Mouse (Mus musculus) limb, embryonic 14.5 days (tissue): ENCODE measurements at regions not wholly inside any gene's neighbourhood (a gene's known extent, or its start where the extent isn't known, plus 50 kb on each side); places are given as distances from the start of the nearest gene placed in this dataset.

ENCODE experiments used
- ATAC-seq: fragments of 200-750 bp; cut with Nextera tagmentation; 2 replicates; pipeline ENCODE4 v1.8.0; 2017; ENCODE audit warnings: low read depth, moderate number of reproducible peaks, moderate TSS enrichment; ENCODE audit not compliant: low FRiP score
- DNase-seq: peaks from one replicate; pipeline ENCODE4 v3.0.0-alpha.2; 2015; ENCODE audit warnings: low spot score
- H3K27ac ChIP-seq: fragments of 300-500 bp; sonication (generic); replicated peaks from 2 replicates; pipeline ENCODE4 v1.5.1; 2014; ENCODE audit warnings: low read depth, mild to moderate bottlenecking, low read length, moderate library complexity, mixed read lengths
- H3K27me3 ChIP-seq: fragments of 300-500 bp; sonication (generic); 2 replicates; pipeline ENCODE4 v1.6.1; 2014; ENCODE audit warnings: low read length, mixed read lengths; ENCODE audit not compliant: control insufficient read depth, insufficient read depth
- H3K36me3 ChIP-seq: fragments of 300-500 bp; sonication (generic); 2 replicates; pipeline ENCODE4 v1.6.1; 2014; ENCODE audit warnings: mild to moderate bottlenecking, low read length, moderate library complexity, mixed read lengths; ENCODE audit not compliant: control insufficient read depth, insufficient read depth
- H3K4me1 ChIP-seq: fragments of 300-500 bp; sonication (generic); 2 replicates; pipeline ENCODE4 v1.6.1; 2014; ENCODE audit warnings: antibody characterized with exemption, low read length, mixed read lengths; ENCODE audit not compliant: control insufficient read depth, insufficient read depth
- H3K4me2 ChIP-seq: fragments of 300-500 bp; sonication (generic); replicated peaks from 2 replicates; pipeline ENCODE4 v1.6.1; 2014; ENCODE audit warnings: low read depth, mild to moderate bottlenecking, low read length, moderate library complexity; ENCODE audit not compliant: severe bottlenecking
- H3K4me3 ChIP-seq: fragments of 300-500 bp; sonication (generic); replicated peaks from 2 replicates; pipeline ENCODE4 v1.5.1; 2014; ENCODE audit warnings: low read length
- H3K9ac ChIP-seq: fragments of 300-500 bp; sonication (generic); 2 replicates; pipeline ENCODE4 v1.6.1; 2014; ENCODE audit warnings: mild to moderate bottlenecking, low read depth, low read length, moderate library complexity; ENCODE audit not compliant: severe bottlenecking
- H3K9me3 ChIP-seq: fragments of 300-500 bp; sonication (generic); 2 replicates; pipeline ENCODE4 v1.6.1; 2016; ENCODE audit warnings: low read length; ENCODE audit not compliant: control insufficient read depth
- POLR2A ChIP-seq: fragments of 200-500 bp; IDR thresholded peaks from 2 replicates; pipeline ENCODE4 v1.8.0; 2012; ENCODE audit warnings: inconsistent platforms, mild to moderate bottlenecking, moderate library complexity, borderline replicate concordance; ENCODE audit not compliant: insufficient read depth, insufficient read length; ENCODE audit errors: extremely low read depth
- WGBS: fragments of 180-500 bp; shearing (Covaris S2); extraction: QIAGEN DNeasy Blood & Tissue Kit; methylation state at CpG from one replicate; pipeline ENCODE4 v1.1.7; 2014; 5-methylcytosine and 5-hydroxymethylcytosine counted together

GRCm38 (mm10) chr16:62327378-62328036 lies 459.1 kb downstream of the Nsun3 start:
- no peaks in the 10 kb centered on the region for H3K9me3 ChIP-seq
- H3K9ac ChIP-seq, result no peak overlapping the region
- H3K4me3 ChIP-seq, result no peak overlapping the region
- no peaks in the 10 kb centered on the region for H3K27me3 ChIP-seq
- 37% methylated on average over 5 of the region's 5 CpGs for WGBS
- no peak for ATAC-seq
- no peaks in the 10 kb centered on the region for H3K4me1 ChIP-seq
- no peak overlapping the region for H3K4me2 ChIP-seq
- H3K36me3 ChIP-seq, result no peaks in the 10 kb centered on the region
- H3K27ac ChIP-seq, result no peak overlapping the region
- TF ChIP-seq POLR2A, result no peak
- no peak for DNase-seq

- 43% methylated on average over 3 of the region's 3 CpGs for WGBS
- ATAC-seq, result no peak
Measured at GRCm38 (mm10) chr16:62325534-62326244, 460.9 kb downstream of the Nsun3 start.

GRCm38 (mm10) chr16:62322809-62323208 lies 463.8 kb downstream of the Nsun3 start:
- DNase-seq (no peak), ATAC-seq (no peak)
- H3K4me3 ChIP-seq, result no peak overlapping the region
- 73% methylated on average over 1 of the region's 1 CpGs for WGBS
- no peaks in the 10 kb centered on the region for H3K27me3 ChIP-seq
- H3K4me2 ChIP-seq, result no peak overlapping the region
- no peaks in the 10 kb centered on the region for H3K4me1 ChIP-seq
- no peaks in the 10 kb centered on the region for H3K9me3 ChIP-seq
- no peak overlapping the region for H3K27ac ChIP-seq
- no peak for TF ChIP-seq POLR2A
- H3K36me3 ChIP-seq, result no peaks in the 10 kb centered on the region
- H3K9ac ChIP-seq, result no peak overlapping the region

More at GRCm38 (mm10) chr16:62325534-62326244, 460.9 kb downstream of the Nsun3 start:
- Histone ChIP-seq H3K27ac (no peak overlapping the region), H3K4me2 (no peak overlapping the region), H3K4me3 (no peak overlapping the region), H3K36me3 (no peaks in the 10 kb centered on the region), H3K27me3 (no peaks in the 10 kb centered on the region), H3K9me3 (no peaks in the 10 kb centered on the region), H3K4me1 (no peaks in the 10 kb centered on the region), H3K9ac (no peak overlapping the region)
- DNase-seq, result no peak
- no peak for TF ChIP-seq POLR2A

GRCm38 (mm10) chr16:62288948-62289347 lies 497.7 kb downstream of the Nsun3 start:
- no peak overlapping the region for H3K4me3 ChIP-seq
- no peak for ATAC-seq
- 72% methylated on average over 3 of the region's 3 CpGs for WGBS

More at GRCm38 (mm10) chr16:62288948-62289347, 497.7 kb downstream of the Nsun3 start:
- Histone ChIP-seq H3K4me1 (no peaks in the 10 kb centered on the region), H3K27ac (no peak overlapping the region), H3K4me2 (no peak overlapping the region), H3K36me3 (no peaks in the 10 kb centered on the region), H3K9ac (no peak overlapping the region), H3K27me3 (no peaks in the 10 kb centered on the region), H3K9me3 (no peaks in the 10 kb centered on the region)
- no peak for TF ChIP-seq POLR2A
- no peak for DNase-seq
